Mouse (Mus musculus) urinary bladder, postnatal 14 days (tissue): ENCODE results near the gene Cxcl14.

Experiments used
- DNase-seq: peaks from one replicate; pipeline ENCODE4 v3.0.0; 2021; ENCODE audit warnings: low spot score

Cxcl14 gene

DNA sequence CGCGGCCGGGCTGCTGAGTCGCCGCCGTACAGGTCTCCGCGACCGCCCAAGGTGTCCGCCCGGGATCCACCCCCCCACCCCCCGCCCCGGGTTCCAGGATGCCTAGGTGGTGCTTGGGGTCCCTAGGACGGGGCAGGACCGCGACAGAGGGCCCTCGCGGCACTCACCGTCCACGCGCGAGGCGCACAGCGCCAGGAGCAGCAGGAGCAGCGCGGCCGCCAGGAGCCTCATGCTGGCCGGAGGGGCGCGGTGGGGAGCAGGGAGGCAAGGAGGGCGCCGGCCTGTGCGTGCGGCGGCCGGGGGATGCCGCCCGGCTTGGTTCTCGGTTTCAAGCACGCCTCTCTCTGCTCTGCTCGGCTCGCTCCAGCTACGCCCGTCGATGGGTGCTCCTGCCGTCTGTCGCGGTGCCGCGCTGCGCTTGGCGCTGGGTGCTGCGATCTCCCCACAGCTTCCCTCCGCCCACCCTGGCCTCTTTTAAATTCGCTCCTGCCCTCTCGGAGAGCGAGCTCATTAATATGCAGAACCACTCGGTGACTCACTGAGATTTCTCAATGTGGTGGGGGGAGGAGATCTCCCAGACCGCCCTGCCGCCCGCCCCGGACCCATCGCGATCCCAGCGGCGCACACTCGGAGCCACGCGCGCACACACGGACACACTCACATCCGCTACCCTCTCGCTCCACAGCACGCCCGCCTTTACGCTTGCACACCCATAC is at the start of gene Cxcl14:
Gene Cxcl14, minus strand, starts transcription at position 609 of the 716 bp plus-strand sequence.
- DNase-seq, result peak; percentile 63

DNA sequence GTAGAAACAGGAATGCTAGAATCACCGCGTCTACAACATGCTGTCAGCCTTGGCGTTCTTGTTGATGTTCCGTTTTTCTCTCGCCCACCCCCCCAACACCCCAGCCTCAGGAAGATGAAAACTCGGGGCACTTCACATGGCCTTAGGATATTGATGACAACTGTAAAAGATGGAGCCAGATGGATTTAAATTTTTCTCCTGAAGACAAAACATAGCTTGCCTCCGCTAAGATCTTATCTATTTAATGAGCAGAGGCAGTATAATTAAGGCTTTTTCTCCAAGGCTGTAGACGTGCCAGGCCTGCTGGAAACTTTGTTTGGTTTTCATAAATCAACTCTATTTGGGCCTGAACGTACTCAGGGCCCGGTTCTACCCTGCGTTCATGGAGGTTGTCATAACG is 48.0 kb upstream of the Cxcl14 start:
- no peak for DNase-seq

DNA sequence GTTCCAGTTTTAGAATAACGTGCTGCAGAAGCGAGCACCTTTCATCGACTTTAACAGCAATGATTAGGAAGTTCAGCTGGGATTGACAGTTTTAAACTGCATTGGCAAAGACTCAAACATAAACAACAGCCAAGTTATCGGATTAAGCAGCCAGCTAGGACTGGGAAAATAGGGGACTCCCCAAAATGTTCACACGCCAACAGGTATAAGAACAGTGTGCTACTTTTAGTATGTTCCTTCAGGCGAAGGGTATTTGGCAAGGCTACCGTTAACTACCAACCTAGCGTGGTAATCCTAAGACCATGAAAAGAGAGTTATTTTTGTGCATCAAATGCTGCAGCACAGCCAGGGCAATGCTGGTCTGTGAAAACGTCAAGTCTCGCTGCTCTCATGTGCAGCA is 46.1 kb upstream of the Cxcl14 start:
- no peak for DNase-seq

DNA sequence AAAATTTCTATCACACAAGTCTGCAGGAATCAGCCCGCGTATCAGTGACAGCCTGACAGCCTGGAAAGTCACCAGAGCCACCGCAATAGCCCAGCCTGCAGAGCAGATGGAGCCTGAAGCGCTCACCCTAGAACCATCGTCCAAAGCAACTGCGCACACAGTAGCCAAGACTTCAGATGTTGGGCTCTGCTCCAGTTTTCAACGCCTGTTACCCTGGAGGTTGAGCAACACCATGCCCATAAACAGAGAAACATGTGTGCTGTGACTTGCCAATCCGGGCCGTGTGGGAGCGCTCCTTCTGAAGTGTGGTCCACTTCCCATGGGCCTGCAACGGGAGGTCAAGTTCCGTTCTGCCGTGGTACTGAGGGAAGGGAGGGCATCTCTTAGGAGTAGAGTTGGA is 44.2 kb upstream of the Cxcl14 start:
- DNase-seq, result no peak

DNA sequence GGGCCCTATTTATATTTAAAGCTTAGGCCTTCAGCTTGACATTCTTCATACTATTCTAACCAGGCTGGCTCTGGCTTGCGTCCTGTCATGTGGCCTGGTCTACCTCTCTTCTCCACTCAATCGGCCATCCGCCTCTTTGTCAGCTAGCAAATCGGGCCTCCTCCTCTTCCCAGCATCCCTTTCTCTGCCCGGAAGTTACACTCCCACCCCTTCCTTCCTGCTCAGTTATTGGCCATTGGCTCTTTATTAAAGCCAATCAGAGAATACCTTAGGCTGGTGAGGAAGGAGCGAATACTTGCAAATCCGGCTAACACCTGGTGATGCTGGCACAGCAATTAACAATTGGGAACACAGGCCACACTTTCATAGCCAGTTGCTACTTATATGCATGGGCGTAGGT is 43.5 kb upstream of the Cxcl14 start:
- no peak for DNase-seq

DNA sequence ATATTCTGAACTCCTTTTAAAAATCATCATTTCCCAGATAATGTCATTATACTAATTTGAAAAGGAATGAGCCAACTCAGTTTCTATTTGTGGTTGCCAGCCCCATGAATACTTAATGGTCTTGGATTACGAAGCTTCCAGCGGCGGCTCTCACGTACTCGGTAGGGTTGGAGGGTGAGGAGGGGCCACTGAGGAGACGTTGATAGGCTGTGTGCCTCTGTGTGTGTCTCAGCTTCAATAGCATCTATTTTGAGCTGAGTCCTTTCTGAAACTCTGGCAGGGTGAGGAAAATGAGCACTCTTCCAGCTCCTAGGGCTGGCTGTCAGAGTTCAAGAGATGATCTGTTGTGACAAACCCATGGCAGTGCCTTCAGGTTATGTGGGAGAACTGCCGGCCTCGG is 40.6 kb upstream of the Cxcl14 start:
- DNase-seq, result no peak

DNA sequence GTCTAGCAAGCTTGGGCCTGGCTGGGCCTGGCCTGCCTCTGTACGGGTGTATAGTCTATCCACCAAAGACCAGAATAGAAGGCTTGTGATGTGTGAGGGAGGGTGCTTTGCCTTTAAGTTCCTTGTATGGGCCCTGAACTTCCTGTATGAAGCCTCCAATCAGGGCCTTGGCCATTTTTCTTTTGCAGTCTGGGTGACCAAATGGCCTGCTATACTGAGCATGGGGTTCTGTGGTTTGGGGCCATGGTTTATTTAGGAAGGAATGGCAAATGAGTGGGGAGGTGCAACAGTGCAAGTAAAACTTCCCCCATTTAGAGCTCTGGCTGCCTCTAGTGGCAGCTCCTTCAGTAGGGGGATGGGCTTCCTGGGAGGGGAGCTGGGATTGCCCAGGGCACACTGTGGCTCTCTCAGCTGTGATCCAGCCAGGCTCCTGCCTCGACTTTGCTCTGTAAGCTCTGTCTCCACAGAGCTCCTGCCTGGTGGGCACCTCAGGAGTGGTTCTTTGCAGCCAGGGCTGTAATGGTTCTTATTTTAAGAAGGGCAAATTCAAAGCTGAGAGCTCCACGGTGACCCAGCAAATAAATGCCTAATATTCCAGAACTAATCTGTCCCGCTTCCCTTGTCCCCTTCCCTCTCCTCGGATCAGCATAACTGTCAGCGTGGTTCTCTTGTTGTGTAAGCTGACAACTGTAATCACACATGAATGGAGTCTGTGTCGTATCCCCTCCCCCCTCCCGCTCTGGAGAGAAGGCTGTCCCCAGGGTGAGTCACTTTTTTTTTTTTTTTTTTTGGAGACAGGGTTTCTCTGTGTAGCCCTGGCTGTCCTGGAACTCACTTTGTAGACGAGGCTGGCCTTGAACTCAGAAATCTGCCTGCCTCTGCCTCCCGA is 38.7 kb upstream of the Cxcl14 start:
- no peak for DNase-seq

DNA sequence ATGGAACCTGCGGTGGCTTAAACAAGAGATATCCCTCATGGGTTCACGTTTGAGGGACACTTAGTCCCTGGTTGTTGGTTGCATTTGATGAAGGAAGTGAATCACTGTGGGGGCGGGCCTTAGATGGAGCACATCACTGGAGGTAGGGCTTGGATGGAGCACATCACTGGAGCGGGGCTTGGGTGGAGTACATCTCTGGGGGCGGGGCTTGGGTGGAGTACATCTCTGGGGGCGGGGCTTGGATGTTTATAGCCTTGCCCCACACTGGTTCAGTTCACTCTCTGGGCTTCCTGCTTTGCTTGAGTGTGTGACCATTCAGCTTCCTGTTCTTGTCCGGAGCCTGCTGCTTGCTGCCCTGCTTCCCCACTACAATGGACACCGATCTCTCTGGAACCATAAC is 37.9 kb upstream of the Cxcl14 start:
- no peak for DNase-seq

DNA sequence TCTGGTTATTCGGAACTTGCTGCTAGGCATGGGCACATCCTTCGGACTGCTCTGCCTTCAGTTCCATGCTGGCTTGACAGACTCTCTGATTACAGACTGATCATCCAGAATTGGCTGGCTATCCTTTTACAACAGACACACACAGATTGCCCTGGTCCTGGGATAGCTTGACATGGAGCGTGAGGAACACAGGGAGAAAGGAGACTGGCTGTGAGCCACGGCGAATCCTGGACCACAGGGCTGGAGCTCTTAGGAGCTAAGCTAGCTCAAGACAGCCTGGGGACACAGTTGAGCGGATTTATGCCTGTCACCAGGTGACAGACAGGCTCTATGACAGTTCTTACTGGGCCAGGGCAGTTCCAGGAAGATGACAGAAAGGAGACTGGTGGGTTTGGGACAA is 36.0 kb upstream of the Cxcl14 start:
- DNase-seq, result no peak

DNA sequence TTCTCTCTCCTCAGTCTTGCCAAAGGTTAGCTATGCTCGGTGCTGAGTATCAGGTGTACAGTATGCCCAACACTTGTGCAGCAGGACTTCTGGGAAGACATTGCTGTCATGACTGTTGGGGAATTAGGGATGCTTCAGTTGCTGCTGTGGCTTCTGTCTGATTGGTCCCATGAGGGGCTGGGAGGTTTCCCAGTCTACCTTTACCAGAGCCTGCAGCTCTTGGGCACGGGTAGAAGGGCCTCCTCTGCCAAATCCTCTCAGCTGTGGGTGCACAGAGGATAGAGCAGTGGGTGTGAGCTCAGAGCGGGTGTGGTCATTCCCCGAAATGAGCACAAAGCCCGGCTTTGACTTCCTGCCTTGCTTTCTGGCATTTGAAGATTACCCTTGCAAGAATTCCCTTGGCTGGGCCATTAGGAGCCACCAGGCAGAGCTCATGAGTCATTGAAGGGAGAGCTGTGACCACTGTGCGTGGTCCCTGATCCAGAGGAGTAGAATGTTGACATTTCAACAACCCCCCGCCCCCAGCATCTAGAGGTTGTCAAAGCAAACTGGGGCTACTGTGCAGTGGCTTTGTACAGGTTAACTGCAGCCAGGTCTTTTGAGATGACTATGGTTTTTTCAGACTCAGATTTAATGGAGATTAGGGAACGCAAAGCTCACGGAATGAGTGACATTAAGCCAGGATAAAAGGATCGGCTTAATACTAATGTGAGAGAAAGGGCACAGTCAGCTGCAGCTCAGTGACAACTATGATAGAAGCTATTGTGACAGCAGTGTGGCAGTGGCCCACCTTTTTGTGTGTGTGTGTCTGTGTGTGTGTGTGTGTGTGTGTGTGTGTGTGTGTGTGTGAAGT is 34.5 kb upstream of the Cxcl14 start:
- DNase-seq, result no peak

DNA sequence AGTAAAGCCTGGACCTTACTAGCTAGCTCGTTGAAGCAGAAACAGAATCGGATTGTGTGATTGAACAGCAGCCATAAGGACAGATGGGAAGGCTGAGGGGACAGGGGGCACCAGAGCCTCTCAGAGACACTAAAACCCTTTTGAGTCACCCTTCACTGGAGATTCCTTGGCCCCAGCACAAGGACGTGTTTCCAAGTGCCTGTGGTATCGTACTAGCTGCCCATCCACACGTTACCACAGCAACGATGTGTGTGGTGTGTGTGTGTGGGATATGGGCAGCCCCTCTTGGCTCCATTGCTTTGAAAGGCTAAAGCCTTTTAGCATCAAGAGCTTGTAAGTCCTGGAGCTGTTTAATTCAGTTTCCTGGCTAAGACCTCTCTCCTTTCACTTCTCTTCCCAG is 33.4 kb upstream of the Cxcl14 start:
- DNase-seq, result no peak

DNA sequence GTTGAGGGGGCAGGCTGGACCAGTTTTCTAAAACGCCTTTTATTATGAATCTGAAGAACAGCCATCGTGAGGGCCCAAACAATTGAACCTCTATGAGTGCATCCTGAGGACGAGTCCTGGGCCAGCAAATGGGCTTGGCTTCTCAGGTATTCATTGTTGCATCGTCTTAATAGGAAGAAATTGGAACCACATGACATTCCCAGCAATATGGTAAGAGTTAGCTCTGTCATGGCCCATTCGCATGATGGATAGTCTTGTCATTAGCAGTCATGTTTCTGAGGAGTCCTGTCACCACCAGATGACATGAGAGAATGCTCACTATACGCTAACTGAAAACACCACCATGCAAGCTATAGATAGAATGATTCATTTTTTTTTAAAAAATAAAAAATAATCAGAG is 32.8 kb upstream of the Cxcl14 start:
- DNase-seq, result no peak

DNA sequence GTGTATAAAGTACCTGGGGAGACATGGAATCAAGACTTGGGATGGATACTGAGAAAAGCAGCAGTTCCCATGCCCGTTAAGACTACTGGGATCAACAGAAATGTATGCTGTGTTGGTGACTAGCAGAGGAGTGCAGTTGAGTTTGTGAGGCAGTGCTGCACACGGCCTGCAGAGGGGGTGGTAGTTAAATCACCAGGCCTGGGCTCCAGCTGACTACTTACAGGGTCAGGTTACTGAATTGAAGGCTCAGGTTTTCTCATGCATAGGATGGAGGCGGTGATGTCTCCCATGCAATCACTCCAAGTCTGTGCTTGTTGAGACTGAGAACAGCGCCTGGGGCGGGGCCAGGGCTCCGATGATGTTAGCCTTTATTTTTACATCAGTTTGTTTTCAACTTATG is 31.4 kb upstream of the Cxcl14 start:
- no peak for DNase-seq

DNA sequence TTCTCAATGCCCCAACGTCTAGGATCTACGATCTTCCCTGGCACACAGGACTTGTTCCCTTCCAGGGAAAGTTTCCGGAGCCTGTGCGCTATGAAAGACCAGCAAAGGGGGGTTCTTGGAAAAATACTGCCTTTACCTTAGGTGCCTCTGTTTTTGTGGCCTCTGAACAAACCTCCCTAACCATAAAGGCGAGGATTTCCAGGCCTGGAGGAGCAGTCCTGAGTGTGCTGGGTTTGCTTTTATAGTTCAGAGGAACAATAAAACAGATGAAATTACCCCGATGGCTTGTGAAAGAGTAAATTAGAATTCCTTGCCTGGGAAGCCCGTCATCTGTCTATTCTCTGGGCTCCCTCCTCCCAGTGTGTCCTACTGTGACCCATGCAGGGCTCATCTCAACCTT is 25.3 kb upstream of the Cxcl14 start:
- no peak for DNase-seq

DNA sequence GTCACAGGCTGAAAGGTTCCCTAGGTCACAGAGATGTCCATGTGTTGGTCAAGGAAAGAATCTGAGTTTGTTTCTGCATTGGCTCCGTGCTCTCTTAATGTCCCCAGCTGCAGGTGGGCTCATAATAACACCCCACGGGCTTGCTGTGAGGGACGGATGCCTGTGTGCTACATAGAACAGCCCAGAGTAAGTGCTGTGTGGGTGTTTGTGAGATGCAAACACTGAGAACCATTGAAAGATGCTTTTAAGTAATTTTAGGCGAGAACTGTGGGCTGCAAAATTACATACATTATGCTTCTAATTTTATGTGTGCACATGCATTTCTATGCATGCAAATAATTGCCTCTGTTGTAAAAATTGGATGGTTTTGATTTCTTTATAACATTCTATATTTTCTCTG is 20.6 kb upstream of the Cxcl14 start:
- DNase-seq, result no peak

DNA sequence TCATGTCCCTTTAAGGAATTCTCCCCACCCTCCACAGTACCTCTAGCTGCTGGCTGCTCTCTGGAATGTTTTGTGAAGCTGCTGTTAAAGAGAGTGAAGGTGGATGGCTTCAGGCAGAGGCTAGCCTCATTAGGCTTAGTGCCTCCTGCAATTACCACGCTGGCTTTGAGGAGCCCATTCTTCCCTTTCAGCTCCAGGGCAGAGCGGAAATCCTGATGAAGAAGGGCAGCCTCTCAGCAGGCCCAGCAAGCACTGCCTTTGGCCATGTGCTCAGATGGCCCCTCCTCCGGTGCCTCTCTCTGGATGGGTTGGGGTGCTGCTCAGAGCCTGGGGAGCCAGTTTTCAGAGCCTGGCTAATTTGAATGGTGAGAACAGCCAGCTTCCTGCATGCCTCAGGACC is 18.9 kb upstream of the Cxcl14 start:
- no peak for DNase-seq

DNA sequence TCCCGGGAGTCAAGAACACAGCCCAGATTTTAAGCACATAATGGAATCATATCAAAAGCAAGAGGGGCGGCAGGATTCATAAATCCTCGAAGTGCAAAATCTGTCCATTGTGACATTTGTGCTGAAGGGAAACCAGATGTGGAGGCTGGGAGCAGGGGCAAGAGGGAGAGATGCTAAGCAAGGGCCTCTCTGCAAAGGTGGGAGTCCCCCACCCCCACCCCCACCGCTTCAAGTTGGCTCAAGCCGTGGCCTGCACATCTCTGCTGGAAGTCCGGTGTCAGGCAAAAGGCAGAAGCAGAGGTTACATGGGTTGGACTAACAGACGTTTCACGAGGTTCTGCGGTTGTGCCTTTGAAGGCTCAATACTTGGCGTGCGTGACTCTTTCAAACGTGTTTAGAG is 8.7 kb upstream of the Cxcl14 start:
- no peak for DNase-seq

DNA sequence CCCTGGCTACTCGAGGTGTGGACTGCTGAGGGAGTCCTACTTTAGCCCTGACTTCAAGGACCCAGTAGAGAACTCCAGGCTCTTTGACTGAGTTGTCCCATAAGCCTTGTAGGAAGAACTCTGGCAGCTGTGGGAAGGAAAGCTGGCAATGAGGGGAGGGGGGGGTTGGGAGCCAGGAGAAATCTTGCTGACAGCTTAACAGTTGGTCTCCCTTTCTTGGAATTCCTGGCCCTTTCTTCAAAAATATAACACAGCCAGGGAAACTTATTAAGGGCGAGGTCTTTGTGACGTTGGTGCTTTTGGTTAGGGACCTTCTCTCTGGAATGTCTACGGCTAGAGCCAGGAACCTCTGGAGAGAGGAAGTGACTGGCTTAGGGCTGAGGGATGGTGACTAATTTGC is 8.1 kb upstream of the Cxcl14 start:
- no peak for DNase-seq

DNA sequence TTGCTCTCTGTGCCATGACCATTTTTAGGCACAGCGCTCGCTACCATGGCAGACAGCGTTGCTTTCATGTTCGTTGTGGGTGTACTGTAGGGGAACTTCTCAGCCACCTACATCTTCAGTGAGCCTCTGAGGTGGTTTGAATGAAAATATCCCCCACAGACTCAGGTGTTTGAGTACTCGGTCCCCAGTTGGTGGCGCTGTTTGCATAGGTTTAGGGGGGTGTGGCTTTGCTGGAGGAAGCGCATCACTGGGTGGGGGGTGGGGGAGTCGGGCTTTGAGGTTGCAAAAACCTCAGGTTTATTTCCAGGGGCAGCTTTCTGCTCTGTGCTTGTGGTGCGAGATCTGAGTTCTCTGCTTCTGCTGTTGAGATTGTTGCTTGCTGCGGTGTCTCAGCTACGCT is 3.0 kb upstream of the Cxcl14 start:
- no peak for DNase-seq

DNA sequence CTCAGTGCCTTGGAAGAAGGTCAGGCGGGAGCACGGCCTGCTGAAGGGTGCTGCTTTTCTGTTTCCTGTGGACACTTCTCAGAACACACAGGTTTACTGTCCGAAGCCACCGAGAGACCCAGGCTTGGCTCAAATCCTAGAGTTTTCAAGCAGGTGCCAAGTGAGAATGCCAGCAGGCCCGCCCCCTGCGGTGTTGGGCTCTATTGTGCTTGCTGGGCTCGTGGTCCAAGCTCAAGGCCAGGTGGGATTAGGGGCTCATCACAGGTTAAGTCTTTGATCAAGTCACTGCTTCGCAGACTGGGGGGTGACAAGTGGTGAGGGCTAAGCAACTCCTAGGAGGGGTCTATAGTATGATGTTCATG is 289 bp upstream of the Cxcl14 start:
- DNase-seq, result no peak

DNA sequence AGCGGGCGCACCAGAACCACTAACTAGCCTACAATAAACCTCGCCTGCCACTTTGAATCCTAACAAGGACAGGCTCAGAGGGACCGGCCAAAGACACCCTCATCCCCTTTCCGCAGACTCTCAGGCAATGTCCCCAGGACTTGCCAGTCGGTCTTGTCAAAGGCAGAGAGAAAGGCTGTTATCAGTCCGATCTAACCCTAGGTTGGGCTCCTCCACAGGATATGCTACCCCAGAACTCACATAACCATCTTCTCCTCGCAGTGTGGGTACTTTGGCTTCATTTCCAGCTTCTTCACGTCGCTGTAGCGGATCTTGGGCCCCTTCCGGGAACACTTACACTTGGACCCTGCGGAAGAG is 787 bp downstream of the Cxcl14 start:
- DNase-seq, result no peak

DNA sequence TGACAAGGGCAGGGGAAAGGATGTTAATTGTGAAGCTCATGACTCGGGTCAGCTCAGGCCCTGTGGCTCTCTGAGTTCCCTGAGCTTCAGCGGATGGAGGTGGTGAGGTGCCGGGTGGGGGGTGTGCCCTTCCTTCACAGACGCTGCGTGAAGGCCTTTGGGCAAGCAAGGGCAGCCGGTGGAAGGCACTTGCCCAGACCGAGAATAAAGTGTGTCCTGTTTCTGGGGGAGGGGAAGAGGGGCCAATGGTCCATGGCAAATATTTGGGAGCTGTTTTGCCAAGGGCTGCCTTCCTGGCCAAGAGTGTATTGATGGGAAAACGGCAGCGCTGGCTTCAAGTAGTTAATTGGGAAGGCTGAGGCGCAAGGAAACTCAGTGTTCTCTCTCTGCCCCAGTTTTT is 1.4 kb downstream of the Cxcl14 start:
- DNase-seq, result no peak

DNA sequence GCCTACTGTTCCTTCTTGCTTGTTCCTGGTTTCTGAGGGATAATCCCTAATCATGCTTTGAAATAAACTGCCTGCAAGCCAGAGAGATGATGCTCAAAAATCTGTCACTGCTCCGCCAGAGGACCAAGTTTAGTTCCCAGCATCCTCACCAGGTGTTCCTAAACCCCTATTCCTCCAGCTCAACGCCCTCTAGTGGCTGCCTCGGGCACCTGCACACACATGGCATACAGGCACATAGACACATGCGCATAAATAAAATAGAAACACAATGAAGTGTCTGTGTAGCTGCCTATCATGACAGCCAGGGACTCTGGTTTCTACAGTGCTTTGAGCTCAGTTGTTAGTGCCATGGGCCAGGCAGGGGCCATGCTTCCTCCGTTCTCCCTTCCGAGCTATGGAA is 6.4 kb downstream of the Cxcl14 start:
- DNase-seq, result no peak
